Mouse (Mus musculus) limb, embryonic 11.5 days (tissue): ENCODE results near the gene Mki67. TPM values are rescaled to one million over a fixed set of nuclear protein-coding genes. Genes with fewer than 3 reads are reported as not detected.
"Not testable (repeated sequence)": the region's sequence is repeated elsewhere in the genome, so short reads cannot be mapped to it uniquely, and the experiment has no call there.

Experiments used
- ATAC-seq: fragments of 200-750 bp; cut with Nextera tagmentation; 2 replicates; pipeline ENCODE4 v1.8.0; 2017; ENCODE audit warnings: low read depth; ENCODE audit not compliant: insufficient number of reproducible peaks, low FRiP score, low TSS enrichment
- DNase-seq: peaks from one replicate; pipeline ENCODE4 v3.0.0-alpha.2; 2015; ENCODE audit warnings: low spot score
- H3K27ac ChIP-seq: fragments of 300-500 bp; sonication (generic); replicated peaks from 2 replicates; pipeline ENCODE4 v1.5.1; 2014; ENCODE audit warnings: low read depth, mild to moderate bottlenecking, low read length
- H3K27me3 ChIP-seq: fragments of 300-500 bp; sonication (generic); 2 replicates; pipeline ENCODE4 v1.6.1; 2014; ENCODE audit warnings: mild to moderate bottlenecking, low read length, mixed read lengths; ENCODE audit not compliant: control insufficient read depth, insufficient read depth
- H3K36me3 ChIP-seq: fragments of 300-500 bp; sonication (generic); 2 replicates; pipeline ENCODE4 v1.6.1; 2014; ENCODE audit warnings: mild to moderate bottlenecking, low read length, moderate library complexity, mixed read lengths; ENCODE audit not compliant: control insufficient read depth, insufficient read depth
- H3K4me1 ChIP-seq: fragments of 300-500 bp; sonication (generic); 2 replicates; pipeline ENCODE4 v1.6.1; 2014; ENCODE audit warnings: low read length, mixed read lengths; ENCODE audit not compliant: control insufficient read depth, insufficient read depth
- H3K4me2 ChIP-seq: fragments of 300-500 bp; sonication (generic); 2 replicates; pipeline ENCODE4 v1.6.1; 2014; ENCODE audit warnings: low read depth, mild to moderate bottlenecking, moderate library complexity; ENCODE audit not compliant: severe bottlenecking
- H3K4me3 ChIP-seq: fragments of 300-500 bp; sonication (generic); 2 replicates; pipeline ENCODE4 v1.5.1; 2014; ENCODE audit warnings: low read depth, low read length
- H3K9ac ChIP-seq: fragments of 300-500 bp; sonication (generic); 2 replicates; pipeline ENCODE4 v1.6.1; 2014; ENCODE audit warnings: mild to moderate bottlenecking, low read length
- H3K9me3 ChIP-seq: fragments of 300-500 bp; sonication (generic); 2 replicates; pipeline ENCODE4 v1.6.1; 2016; ENCODE audit warnings: low read length; ENCODE audit not compliant: control insufficient read depth
- WGBS: fragments of 180-500 bp; shearing (Covaris S2); extraction: QIAGEN DNeasy Blood & Tissue Kit; methylation state at CpG from one replicate; pipeline ENCODE4 v1.1.7; 2014; 5-methylcytosine and 5-hydroxymethylcytosine counted together
- polyA plus RNA-seq: library from polyadenylated mRNA; unstranded; fragments of >200 nt; fragmentation: Nextera tagmentation; extraction: Ambion mirVana; gene quantifications from 2 replicates; pipeline ENCODE4 v1.2.1, GENCODE M21; 2014

Gene Mki67
- polyA plus RNA-seq, 1 experiment from 2014 or later, result 57.4 TPM

GRCm38 (mm10) chr7:135710702-135711101 lies 5.5 kb downstream of the Mki67 start:
- 0 out of 2 replicates have a peak, but pooled peaks cover 5% of the 10 kb centered on the region for H3K4me1 ChIP-seq
- no peak overlapping the region for H3K9ac ChIP-seq
- ATAC-seq, result no peak
- no peak for DNase-seq
- 81% methylated on average over 2 of the region's 2 CpGs for WGBS
- no peak overlapping the region for H3K4me3 ChIP-seq
- H3K27ac ChIP-seq, result no peak overlapping the region
- H3K4me2 ChIP-seq, result no peak overlapping the region
- H3K27me3 ChIP-seq, result no peaks in the 10 kb centered on the region
- no peaks in the 10 kb centered on the region for H3K9me3 ChIP-seq
- H3K36me3 ChIP-seq, result peaks cover 23% of the 10 kb centered on the region

GRCm38 (mm10) chr7:135705753-135706152 lies 10.4 kb downstream of the Mki67 start:
- ATAC-seq (no peak), DNase-seq (no peak)
- H3K27me3 ChIP-seq, result no peaks in the 10 kb centered on the region
- H3K4me1 ChIP-seq, result no peaks in the 10 kb centered on the region
- H3K4me2 ChIP-seq, result no peak overlapping the region
- peaks cover 47% of the 10 kb centered on the region for H3K36me3 ChIP-seq
- no peak overlapping the region for H3K4me3 ChIP-seq
- H3K9me3 ChIP-seq, result no peaks in the 10 kb centered on the region
- H3K27ac ChIP-seq, result no peak overlapping the region
- 92% methylated on average over 6 of the region's 6 CpGs for WGBS
- no peak overlapping the region for H3K9ac ChIP-seq

GRCm38 (mm10) chr7:135705083-135705482 lies 11.1 kb downstream of the Mki67 start:
- Histone ChIP-seq H3K36me3 (peaks cover 46% of the 10 kb centered on the region), H3K9me3 (no peaks in the 10 kb centered on the region), H3K4me3 (no peak overlapping the region), H3K27ac (no peak overlapping the region), H3K4me2 (no peak overlapping the region), H3K4me1 (no peaks in the 10 kb centered on the region), H3K9ac (no peak overlapping the region), H3K27me3 (no peaks in the 10 kb centered on the region)
- 95% methylated on average over 1 of the region's 1 CpGs for WGBS
- ATAC-seq (no peak), DNase-seq (no peak)

GRCm38 (mm10) chr7:135704251-135704650 lies 11.9 kb downstream of the Mki67 start:
- H3K9ac ChIP-seq, result no peak overlapping the region
- no peak overlapping the region for H3K27ac ChIP-seq
- H3K4me3 ChIP-seq, result no peak overlapping the region
- ATAC-seq, result no peak
- no peaks in the 10 kb centered on the region for H3K9me3 ChIP-seq
- no peaks in the 10 kb centered on the region for H3K27me3 ChIP-seq
- DNase-seq, result no peak
- H3K4me1 ChIP-seq, result no peaks in the 10 kb centered on the region
- H3K36me3 ChIP-seq, result peaks cover 47% of the 10 kb centered on the region
- 95% methylated on average over 8 of the region's 8 CpGs for WGBS
- no peak overlapping the region for H3K4me2 ChIP-seq

GRCm38 (mm10) chr7:135703600-135704148 lies 12.5 kb downstream of the Mki67 start:
- whole genome bisulfite sequencing, result 93% methylated on average over 9 of the region's 9 CpGs
- peaks cover 51% of the 10 kb centered on the region for H3K36me3 ChIP-seq

GRCm38 (mm10) chr7:135699351-135699750 lies 16.8 kb downstream of the Mki67 start:
- DNase-seq, H3K4me3 ChIP-seq, ATAC-seq, H3K9me3 ChIP-seq, H3K4me2 ChIP-seq, H3K27ac ChIP-seq, H3K4me1 ChIP-seq, H3K27me3 ChIP-seq, H3K9ac ChIP-seq: not testable (repeated sequence)
- H3K36me3 ChIP-seq, result peaks cover 54% of the 10 kb centered on the region
- WGBS, result 96% methylated on average over 6 of the region's 6 CpGs

More at GRCm38 (mm10) chr7:135703600-135704148, 12.5 kb downstream of the Mki67 start:
- DNase-seq (no peak), ATAC-seq (no peak)
- Histone ChIP-seq H3K9ac (no peak overlapping the region), H3K4me3 (no peak overlapping the region), H3K4me2 (no peak overlapping the region), H3K27me3 (no peaks in the 10 kb centered on the region), H3K4me1 (no peaks in the 10 kb centered on the region), H3K27ac (no peak overlapping the region), H3K9me3 (no peaks in the 10 kb centered on the region)

- DNase-seq, result no peak
- no peak for ATAC-seq
- no peaks in the 10 kb centered on the region for H3K27me3 ChIP-seq
Observed at GRCm38 (mm10) chr7:135698362-135698761, 17.8 kb downstream of the Mki67 start.

GRCm38 (mm10) chr7:135697021-135697740 lies 19.0 kb downstream of the Mki67 start:
- peaks cover 53% of the 10 kb centered on the region for H3K36me3 ChIP-seq
- not testable (repeated sequence) for H3K4me2 ChIP-seq, H3K4me1 ChIP-seq, H3K9ac ChIP-seq, DNase-seq, H3K27me3 ChIP-seq, ATAC-seq, H3K9me3 ChIP-seq, H3K4me3 ChIP-seq, H3K27ac ChIP-seq
- 94% methylated on average over 5 of the region's 5 CpGs for whole genome bisulfite sequencing

More at GRCm38 (mm10) chr7:135698362-135698761, 17.8 kb downstream of the Mki67 start:
- H3K9me3 ChIP-seq, result no peaks in the 10 kb centered on the region
- H3K4me1 ChIP-seq, result no peaks in the 10 kb centered on the region
- WGBS, result 98% methylated on average over 2 of the region's 2 CpGs
- peaks cover 50% of the 10 kb centered on the region for H3K36me3 ChIP-seq
- H3K4me2 ChIP-seq, result no peak overlapping the region
- no peak overlapping the region for H3K27ac ChIP-seq
- no peak overlapping the region for H3K4me3 ChIP-seq
- H3K9ac ChIP-seq, result no peak overlapping the region
